Mouse (Mus musculus): ENCODE results near the gene Olfr944. TPM values are rescaled to one million over a fixed set of nuclear protein-coding genes. Genes with fewer than 3 reads are reported as not detected.

Olfr944 gene
- not detected in 2 replicates for polyA plus RNA-seq (2012; rRNA removed)

DNA sequence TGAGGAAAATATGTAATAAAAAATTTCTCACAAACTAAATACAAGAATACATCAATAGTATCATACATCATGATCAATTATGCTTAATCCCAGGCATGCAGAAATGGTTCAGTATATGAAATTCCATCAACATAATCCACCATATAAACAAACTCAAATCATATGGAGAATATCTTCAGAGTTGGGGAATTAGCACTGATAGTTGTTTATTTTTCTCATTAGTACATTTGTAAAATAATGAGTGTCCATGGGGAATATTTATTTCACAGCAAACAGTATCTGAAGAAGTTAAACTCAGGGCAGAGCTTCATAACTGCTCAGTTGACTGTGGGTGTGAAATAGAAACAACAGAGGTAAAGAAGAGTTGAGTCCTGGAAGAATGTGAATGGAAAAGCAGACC, at the start of gene Olfr944:
Olfr944 (plus strand) TSS at position 301 of the 400 bp plus-strand sequence.
- Histone ChIP-seq H3K27ac (ENCODE audit: insufficient read depth, low read depth, low read length) (no peak within 1 kb of the TSS), H3K36me3 (ENCODE audit: control insufficient read depth, insufficient read depth, low read length) (no peaks in the 10 kb centered on the region), H3K4me3 (ENCODE audit: low read depth, low read length) (no peak within 1 kb of the TSS), H3K4me1 (ENCODE audit: control insufficient read depth, insufficient read depth, insufficient read length, low read length) (no peaks in the 10 kb centered on the region), H3K27me3 (ENCODE audit: control insufficient read depth, insufficient read depth, low read length) (no peaks in the 10 kb centered on the region)
- no peak for TF ChIP-seq POLR2A (IDR thresholded peaks at IDR 0.05; ENCODE audit: low read depth, low read length)
- TF ChIP-seq CTCF (IDR thresholded peaks at IDR 0.05; ENCODE audit: extremely low read depth, insufficient read length, insufficient replicate concordance, low read depth, low read length), result no peak

DNA sequence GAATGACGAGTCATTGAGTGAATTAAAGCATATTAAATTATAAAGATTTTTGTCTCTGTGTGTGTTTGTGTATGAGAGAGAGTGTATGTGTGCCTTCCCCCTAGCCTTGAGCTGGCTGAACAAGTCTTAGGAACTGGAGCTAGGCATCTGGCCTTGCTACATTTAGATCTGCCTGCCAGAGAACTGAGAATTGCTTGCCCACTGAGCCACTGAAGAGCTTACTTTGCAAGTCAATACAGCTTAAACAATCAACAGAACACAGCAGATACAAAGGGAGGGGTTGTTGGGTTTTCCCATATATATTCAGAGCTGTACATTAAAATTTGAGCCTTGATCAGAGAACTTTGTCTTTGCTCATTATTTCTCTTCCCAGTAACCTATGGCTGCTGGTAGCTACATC, 49.3 kb upstream of the Olfr944 start:
- H3K4me1 ChIP-seq (ENCODE audit: control insufficient read depth, insufficient read depth, insufficient read length, low read length), result no peaks in the 10 kb centered on the region
- TF ChIP-seq POLR2A (IDR thresholded peaks at IDR 0.05; ENCODE audit: low read depth, low read length) (no peak), CTCF (IDR thresholded peaks at IDR 0.05; ENCODE audit: extremely low read depth, insufficient read length, insufficient replicate concordance, low read depth, low read length) (no peak)
- no peak overlapping the region for H3K27ac ChIP-seq (ENCODE audit: insufficient read depth, low read depth, low read length)
- H3K36me3 ChIP-seq (ENCODE audit: control insufficient read depth, insufficient read depth, low read length), result no peaks in the 10 kb centered on the region
- no peaks in the 10 kb centered on the region for H3K27me3 ChIP-seq (ENCODE audit: control insufficient read depth, insufficient read depth, low read length)
- WGBS, result 54% methylated on average over 1 of the region's 1 CpGs
- no peak overlapping the region for H3K4me3 ChIP-seq (ENCODE audit: low read depth, low read length)

DNA sequence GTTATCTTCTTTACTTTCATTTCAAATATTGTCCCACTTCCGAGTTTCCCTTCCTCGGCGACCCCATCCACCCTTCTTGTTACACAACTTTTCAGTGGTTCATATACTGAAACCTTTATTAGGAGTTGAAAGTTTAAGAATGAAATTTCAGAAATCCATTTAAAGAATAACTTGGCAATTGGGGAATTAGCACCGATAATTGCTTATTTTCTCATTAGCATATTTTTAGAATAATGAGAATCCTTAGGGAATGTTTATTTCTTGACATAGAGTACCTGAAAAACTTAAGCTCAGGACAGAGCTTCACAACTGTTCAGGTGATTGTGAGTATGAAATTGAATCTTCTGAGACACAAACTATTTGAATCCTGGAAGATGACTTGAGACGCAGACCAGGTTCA, 35.7 kb upstream of the Olfr944 start, which contains the start of gene Olfr943:
Olfr943 (plus strand) TSS at position 301 of the 400 bp plus-strand sequence.
- no peaks in the 10 kb centered on the region for H3K27me3 ChIP-seq (ENCODE audit: control insufficient read depth, insufficient read depth, low read length)
- no peak within 1 kb of the TSS for H3K4me3 ChIP-seq (ENCODE audit: low read depth, low read length)
- no peaks in the 10 kb centered on the region for H3K36me3 ChIP-seq (ENCODE audit: control insufficient read depth, insufficient read depth, low read length)
- WGBS, result 89% methylated on average over 5 of the region's 5 CpGs
- H3K4me1 ChIP-seq (ENCODE audit: control insufficient read depth, insufficient read depth, insufficient read length, low read length), result no peaks in the 10 kb centered on the region
- no peak for TF ChIP-seq CTCF (IDR thresholded peaks at IDR 0.05; ENCODE audit: extremely low read depth, insufficient read length, insufficient replicate concordance, low read depth, low read length)
- TF ChIP-seq POLR2A (IDR thresholded peaks at IDR 0.05; ENCODE audit: low read depth, low read length), result no peak
- no peak within 1 kb of the TSS for H3K27ac ChIP-seq (ENCODE audit: insufficient read depth, low read depth, low read length)

DNA sequence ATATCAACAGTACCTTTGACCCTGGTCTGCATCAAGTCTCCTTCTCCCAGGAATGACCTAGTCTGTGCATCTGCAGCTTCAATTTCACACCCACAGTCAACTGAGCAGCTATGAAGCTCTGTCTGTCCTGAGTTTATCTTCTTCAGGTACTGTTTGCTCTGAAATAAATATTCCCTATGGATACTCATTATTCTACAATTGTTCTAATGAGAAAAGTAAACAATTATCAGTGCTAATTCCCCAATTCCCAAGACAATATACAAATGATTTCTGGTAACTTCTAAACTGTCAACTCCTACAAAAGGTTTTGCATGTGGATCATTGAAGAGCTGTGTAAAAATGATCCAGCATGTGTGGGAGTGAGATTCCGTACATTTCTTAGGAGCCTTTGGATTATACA, 48.2 kb downstream of the Olfr944 start, which contains the start of gene Olfr1537:
Olfr1537 (minus strand) TSS at position 101 of the 400 bp plus-strand sequence.
- no peak for TF ChIP-seq POLR2A (IDR thresholded peaks at IDR 0.05; ENCODE audit: low read depth, low read length)
- TF ChIP-seq CTCF (IDR thresholded peaks at IDR 0.05; ENCODE audit: extremely low read depth, insufficient read length, insufficient replicate concordance, low read depth, low read length), result no peak
- WGBS, result 89% methylated on average over 1 of the region's 1 CpGs
- H3K4me1 ChIP-seq (ENCODE audit: control insufficient read depth, insufficient read depth, insufficient read length, low read length), result no peaks in the 10 kb centered on the region

More for the DNA sequence above, 48.2 kb downstream of the Olfr944 start, which contains the start of gene Olfr1537:
- H3K27me3 ChIP-seq (ENCODE audit: control insufficient read depth, insufficient read depth, low read length), result no peaks in the 10 kb centered on the region
- H3K27ac ChIP-seq (ENCODE audit: insufficient read depth, low read depth, low read length), result no peak within 1 kb of the TSS
- no peaks in the 10 kb centered on the region for H3K36me3 ChIP-seq (ENCODE audit: control insufficient read depth, insufficient read depth, low read length)
- H3K4me3 ChIP-seq (ENCODE audit: low read depth, low read length), result no peak within 1 kb of the TSS

Other genes starting within 250 kb of the Olfr944 start
- gene Olfr933, start 229.6 kb upstream of the Olfr944 start, polyA plus RNA-seq (2012; rRNA removed), result not detected in 2 replicates
- not detected in 2 replicates for gene Olfr934, start 213.6 kb upstream of the Olfr944 start, polyA plus RNA-seq (2012; rRNA removed)
- gene Olfr935, start 202.2 kb upstream of the Olfr944 start, polyA plus RNA-seq (2012; rRNA removed), result not detected in 2 replicates
- gene Olfr146, start 178.5 kb upstream of the Olfr944 start, polyA plus RNA-seq (2012; rRNA removed), result not detected in 2 replicates
- not detected in 2 replicates for gene Olfr937, start 137.0 kb upstream of the Olfr944 start, polyA plus RNA-seq (2012; rRNA removed)
- gene Olfr938, start 123.0 kb upstream of the Olfr944 start, polyA plus RNA-seq (2012; rRNA removed), result not detected in 2 replicates
- gene Olfr27, start 73.8 kb upstream of the Olfr944 start, polyA plus RNA-seq (2012; rRNA removed), result not detected in 2 replicates
- not detected in 2 replicates for gene Olfr943, start 35.6 kb upstream of the Olfr944 start, polyA plus RNA-seq (2012; rRNA removed)
- gene Olfr1537, start 48.1 kb downstream of the Olfr944 start, polyA plus RNA-seq (2012; rRNA removed), result not detected in 2 replicates
- gene Olfr945, start 74.9 kb downstream of the Olfr944 start, polyA plus RNA-seq (2012; rRNA removed), result not detected in 2 replicates
- not detected in 2 replicates for gene Olfr948, start 124.1 kb downstream of the Olfr944 start, polyA plus RNA-seq (2012; rRNA removed)
- gene Olfr951, start 185.5 kb downstream of the Olfr944 start, polyA plus RNA-seq (2012; rRNA removed), result not detected in 2 replicates
- gene Olfr952, start 225.2 kb downstream of the Olfr944 start, polyA plus RNA-seq (2012; rRNA removed), result not detected in 2 replicates

Data from small intestine, adult 2 months (tissue).